Mouse (Mus musculus): ENCODE data around the gene Wdr18. TPM values are rescaled to one million over a fixed set of nuclear protein-coding genes. Genes with fewer than 3 reads are reported as not detected.

Wdr18 gene
- total RNA-seq (2015) (36.8 and 57.4 TPM in 2 replicates), total RNA-seq (2017) (24.6 and 29.7 TPM in 2 replicates)

DNA sequence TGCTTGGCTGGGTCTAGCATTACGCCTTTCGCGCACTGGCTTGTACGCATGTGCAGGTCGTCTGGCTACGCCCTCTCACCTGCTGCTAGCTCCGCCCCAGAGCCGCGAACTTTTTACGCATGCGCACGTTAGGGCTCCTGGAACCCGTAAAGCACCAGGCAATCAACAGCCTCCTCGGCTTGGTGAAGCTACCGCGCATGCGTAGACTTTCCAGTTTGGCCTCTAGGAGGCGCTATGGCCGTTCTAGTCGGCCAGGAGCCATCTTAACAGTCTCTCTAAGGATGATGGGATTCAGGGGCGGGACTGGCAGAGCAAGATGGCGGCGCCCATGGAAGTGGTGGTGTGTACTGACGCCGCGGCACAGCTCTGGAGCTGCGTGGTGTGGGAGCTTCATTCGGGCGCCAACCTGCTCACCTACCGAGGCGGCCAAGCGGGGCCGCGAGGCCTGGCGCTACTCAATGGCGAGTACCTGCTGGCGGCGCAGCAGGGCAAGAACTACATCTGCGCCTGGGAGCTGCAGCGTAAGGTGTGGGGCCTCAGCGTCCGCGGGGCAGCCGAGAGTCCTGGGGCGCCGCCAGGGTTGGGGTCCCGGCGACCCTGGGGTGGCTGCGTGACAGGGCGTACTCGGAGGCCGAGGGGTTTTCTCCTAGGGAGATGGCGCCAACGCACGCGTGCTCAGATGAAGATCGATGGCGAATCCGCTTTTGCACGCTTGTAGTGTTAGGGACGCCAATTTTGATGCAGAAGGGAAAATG, at the start of gene Wdr18:
Wdr18 (plus strand) TSS at position 306 of the 755 bp plus-strand sequence.
- ATAC-seq (replicated peaks; ENCODE audit: poor library complexity), result peak; percentile 86

DNA sequence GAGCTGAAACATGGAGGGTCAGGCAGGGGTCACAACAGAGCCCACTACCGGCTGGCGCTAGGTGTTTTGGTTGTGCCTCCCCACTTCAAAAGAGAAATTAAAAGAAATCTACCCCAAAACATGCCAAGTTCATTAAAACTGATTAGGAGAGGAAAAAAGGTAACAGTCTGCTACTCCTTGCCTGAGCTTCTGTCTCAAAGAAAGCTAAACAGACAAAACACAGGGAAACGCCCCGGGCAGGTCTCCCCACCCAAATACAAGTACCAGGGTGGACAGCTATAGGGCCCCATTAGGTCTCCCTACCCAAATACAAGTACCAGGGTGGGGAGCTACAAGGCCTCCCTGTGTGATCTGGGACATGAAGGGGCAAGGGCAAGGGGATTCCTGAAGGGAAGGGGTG, 49.4 kb upstream of the Wdr18 start, which contains the start of gene Gm26602:
Gm26602 (plus strand) TSS at position 301 of the 400 bp plus-strand sequence.
- ATAC-seq (replicated peaks; ENCODE audit: poor library complexity), result no peak

DNA sequence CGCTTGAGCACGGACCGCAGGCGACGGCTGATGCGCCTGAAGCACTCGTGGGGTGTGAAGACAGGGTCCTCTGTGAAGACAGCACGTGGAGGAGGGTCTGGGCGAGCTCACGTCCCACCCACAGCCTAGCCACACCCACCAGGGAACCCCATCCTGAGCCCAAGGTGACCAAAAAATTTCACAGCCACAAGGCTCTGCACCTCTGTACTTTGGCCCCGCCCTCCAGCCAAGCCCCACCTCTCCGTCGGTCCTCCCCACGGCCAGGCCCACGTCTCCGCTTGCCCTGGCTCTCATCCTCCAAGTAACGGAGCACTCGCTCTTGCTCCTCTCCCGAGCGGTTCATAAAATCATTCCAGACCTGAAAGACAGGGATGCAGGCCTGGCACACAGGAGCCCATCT, 47.5 kb upstream of the Wdr18 start:
- ATAC-seq (replicated peaks; ENCODE audit: poor library complexity), result no peak

DNA sequence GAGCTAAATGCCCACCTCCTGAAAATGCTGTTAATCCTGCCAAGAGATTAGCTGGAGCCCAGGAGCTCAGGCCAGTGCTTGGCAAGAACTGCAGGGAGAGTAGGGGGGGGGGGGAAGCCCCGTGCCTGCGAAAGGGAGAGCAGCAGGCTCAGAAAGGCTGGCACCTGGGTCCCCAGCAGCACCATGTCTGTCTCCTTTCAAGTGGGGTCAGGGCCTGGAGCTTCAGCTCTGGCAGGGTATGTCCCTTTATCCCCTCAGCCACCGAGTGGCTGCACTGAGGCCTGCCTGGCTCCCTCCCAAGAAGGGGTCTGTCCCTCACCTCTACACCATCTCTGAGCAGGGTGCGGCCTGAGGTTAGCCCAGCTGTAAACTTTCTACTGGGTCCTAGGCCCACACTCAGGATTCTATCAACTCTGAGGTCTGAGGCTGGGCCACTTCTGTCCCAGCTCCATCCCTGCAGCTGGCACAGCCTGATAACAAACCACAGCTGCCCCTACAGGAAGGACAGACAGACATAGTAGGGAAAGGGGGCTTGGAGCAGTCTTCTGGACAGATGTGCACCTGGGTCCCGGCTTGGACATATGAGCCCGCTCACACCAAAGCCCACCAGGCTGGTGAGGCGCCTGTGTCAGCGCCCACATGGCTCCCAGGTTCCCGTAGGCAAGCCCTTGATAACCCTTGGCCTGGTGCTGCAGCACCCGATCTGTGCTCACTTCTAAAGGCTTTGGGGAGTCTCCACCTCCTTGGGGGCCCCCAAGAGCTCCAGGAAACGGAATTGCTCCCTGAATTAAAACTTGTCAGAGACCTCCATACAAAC, 45.6 kb upstream of the Wdr18 start:
- ATAC-seq (replicated peaks; ENCODE audit: poor library complexity), result peak; percentile 56

DNA sequence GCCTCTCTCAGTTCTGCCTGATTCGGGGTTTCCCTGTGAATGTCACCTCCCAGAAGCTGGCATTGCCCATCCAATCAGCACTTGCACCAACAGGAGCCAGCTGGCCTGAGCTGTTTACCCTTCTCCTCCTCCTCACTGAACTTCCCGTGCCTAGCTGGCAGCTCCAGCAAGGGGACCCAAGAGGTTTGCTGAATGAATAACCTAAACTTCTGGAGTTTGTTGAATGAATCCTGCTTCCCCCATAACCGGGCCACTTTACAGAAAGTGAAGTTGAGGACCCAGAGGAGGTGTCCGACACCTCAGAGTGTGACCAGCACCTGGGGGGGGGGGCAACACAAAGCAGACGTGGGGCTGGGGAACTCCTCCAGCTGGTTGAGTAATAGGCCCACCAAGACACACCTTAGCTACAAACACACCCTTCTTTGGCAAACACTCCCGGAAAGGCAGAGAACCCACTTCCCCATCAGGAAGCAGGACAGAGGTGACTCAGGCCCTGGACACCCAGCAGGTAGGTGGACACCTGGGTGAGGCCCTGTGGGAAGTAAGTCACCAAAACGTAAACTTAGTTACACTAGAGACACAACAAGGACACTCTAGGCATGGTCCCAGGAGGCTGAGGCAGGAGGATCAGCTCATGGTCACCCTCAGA, 44.9 kb upstream of the Wdr18 start:
- peak; percentile 15; the same call in 1 of the 2 replicates for ATAC-seq (replicated peaks; ENCODE audit: poor library complexity)

DNA sequence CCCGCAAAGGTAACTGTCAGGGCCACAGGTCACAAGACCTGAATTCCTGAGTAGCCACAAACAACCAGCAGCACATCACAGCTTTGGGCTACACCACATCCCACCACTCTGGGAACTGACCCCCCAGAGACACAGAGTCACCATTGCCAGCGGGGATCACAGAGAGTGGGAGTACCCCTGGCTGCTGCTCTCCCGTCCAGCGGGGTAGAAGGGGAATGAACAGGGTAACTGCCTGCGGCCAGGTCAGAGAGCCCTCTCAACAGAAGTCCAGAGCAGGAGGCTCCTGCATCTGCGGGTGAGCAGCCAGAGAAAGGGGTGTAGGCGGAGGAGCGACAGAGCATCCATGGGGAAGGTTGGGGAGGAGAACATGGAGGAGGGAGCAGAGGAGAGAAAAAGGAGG, 43.9 kb upstream of the Wdr18 start:
- no peak for ATAC-seq (replicated peaks; ENCODE audit: poor library complexity)

DNA sequence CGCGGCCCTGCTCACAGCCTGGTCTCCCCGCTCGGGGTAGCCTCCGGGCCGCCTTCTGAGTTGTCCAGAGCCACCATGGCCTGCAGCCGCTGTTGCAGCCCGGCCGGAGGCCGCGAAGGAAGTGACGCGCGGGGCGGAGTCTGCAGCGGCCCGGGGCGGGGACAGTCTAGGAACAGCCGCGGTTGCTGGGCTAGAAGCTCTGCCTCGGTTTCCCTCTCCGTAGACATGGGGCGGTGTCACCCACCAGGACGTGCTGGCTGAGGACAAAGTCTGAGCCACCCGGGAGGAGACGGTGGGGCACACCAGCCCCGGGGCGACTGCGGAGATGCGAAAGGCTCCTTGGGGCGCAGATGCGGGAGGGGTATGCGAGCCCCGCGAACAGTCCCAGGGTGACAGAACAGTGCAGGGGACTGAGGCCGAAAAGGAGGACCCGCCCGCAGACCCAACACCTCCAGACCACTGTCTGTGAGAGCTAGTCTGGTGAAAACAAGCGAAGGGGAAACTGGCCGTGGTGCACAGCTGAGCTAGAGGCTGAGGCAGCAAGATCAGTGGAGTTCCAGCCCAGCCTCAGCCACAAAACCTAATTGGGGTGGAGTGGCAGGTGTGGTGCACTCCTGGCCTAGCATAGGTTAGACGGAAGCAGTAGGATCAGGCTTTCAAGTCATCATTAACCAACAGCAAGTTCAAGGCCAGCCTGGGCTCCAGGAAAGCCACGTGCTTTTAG, 43.0 kb upstream of the Wdr18 start, which contains the start of gene Kiss1r:
Kiss1r (plus strand) TSS at position 164 of the 724 bp plus-strand sequence.
- peak; percentile 59 for ATAC-seq (replicated peaks; ENCODE audit: poor library complexity)

DNA sequence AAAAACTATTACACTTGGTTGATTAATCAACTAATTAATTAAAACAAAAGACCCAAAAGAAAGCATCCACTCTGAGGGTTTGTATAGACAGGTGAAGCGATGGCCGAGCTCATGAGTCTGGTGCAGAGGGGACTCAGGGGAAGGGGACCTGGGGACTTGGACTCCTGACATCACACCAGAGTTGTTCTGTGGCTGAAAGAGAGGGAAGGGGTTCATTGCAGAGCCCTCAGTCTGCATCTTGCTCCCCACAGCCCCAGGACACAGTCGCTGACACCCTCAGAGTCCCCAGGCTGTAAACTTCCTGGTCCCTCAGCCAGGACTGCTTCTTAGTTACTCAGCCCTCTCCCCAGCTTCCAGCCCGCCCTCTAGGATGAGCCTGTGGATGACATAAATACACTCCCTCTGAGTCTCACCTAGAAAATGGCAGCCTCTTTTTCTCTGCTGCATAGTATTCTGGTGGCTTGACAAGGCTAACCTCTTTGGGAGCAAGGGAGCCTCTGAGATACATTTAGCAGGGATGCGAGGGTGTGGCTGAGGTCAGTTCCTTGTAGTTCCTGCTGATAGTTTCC, 42.3 kb upstream of the Wdr18 start:
- ATAC-seq (replicated peaks; ENCODE audit: poor library complexity), result no peak

DNA sequence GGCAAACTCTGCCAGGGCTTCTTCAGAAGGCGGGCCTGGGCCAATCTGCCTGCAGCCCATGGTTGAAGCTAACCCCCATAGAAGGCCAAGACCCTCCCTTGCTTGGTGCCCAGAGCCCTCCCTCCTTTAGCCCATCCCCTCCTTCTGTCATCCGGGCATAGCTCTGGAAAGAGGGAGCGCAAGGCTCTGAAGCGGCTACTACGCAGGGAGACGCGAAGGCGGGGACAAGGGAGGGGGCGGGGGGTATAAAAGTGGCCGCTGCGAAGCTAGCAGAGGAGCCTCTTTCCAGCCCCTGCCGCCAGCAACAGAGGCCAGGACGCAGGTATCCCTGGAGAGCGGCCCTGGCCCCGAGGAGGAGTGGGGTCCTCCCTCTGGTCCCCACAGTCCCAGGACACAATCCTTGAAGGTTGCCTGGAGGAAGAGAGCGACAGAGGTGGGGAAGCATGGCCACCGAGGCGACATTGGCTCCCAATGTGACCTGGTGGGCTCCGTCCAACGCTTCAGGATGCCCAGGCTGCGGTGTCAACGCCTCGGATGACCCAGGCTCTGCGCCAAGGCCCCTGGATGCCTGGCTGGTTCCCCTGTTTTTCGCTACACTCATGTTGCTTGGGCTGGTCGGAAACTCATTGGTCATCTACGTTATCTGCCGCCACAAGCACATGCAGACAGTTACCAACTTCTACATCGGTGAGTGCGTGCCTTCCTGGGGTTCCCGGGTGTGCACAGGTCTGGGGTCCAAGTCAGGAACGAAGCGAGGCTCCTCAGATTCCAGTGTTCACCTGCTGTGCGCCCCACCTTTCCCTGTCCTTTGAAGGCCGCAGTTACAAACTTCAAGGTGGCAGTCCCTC, 41.5 kb upstream of the Wdr18 start:
- ATAC-seq (replicated peaks; ENCODE audit: poor library complexity), result no peak

DNA sequence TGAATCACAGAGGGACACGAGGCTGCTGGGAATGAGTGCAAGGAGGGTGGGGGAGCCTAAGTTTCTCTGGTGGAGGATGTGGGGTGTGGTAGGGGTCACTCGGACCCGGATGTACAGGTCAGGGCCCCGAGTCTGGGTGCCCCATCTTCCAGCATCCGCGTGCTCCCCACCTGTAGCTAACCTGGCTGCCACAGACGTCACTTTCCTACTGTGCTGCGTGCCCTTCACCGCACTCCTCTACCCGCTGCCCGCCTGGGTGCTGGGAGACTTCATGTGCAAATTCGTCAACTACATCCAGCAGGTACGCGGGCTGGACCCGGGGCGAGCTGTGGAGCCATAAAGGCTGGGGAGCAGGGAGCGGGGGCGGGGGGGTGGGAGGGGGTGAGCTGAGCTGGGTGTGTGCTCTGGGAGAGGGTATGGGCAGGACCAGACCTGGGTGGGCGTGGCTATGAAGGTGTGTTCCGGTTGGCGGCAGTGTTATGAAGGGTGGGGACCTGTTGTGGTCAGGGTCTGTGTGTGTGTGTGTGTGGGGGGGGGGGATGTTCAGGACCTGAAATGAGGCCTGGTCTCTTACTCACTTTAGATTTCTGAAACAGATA, 40.6 kb upstream of the Wdr18 start:
- no peak for ATAC-seq (replicated peaks; ENCODE audit: poor library complexity)

DNA sequence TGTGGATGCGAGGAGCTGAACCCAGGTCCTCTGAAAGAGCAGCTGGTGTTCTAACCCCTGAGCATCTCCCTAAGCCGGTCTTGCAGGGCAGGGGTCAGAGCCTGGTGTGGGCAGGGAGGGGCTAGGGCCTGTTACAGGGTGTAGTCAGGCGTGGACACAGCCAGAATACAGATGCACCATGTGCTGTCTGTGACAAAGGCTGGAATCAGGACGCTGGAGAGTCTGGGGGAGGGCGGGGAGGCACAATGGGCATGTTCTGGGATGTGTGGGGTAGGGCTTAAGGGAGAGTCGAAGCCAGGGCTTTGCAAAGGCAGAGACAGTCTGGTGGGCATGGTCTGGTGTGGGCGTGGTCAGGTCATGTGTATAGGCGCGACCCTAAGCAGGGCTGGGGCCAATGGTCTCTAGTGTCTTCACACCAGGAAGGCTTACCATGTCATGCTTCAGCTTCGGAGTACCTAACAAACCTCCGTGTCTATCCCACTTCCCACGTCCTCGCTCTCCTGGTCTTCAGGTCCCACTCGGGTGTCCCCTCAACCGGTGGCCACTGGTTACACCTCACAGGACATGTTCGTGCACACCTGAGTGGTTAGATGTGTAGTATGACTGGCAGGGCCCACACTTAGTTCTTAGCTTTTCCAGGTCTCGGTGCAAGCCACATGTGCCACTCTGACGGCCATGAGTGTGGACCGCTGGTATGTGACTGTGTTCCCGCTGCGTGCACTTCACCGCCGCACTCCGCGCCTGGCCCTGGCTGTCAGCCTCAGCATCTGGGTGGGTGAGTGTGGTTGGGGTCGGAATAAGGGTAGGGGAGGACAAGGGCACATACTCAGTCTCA, 39.7 kb upstream of the Wdr18 start:
- no peak for ATAC-seq (replicated peaks; ENCODE audit: poor library complexity)

DNA sequence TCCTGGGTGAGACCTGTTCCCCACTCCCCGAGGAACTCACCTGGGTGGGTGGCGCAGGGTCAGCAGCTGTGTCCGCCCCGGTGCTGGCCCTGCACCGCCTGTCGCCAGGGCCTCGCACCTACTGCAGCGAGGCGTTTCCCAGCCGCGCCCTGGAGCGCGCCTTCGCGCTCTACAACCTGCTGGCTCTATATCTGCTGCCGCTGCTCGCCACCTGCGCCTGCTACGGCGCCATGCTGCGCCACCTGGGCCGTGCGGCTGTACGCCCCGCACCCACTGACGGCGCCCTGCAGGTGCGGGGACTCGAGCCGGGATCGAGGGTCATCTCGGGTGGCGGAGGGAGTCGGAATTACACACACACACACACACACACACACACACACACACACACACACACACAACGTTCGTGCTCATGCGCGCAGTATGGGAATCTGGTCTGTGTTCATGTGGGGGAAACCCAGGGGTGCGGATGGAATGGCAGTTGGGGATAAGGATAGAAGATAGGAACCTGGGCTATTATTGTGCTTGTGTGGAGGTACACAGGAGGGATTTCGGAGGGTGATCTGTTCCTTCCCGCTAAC, 38.9 kb upstream of the Wdr18 start, which contains the start of gene R3hdm4:
R3hdm4 (minus strand) TSS at position 251 of the 578 bp plus-strand sequence.
- no peak for ATAC-seq (replicated peaks; ENCODE audit: poor library complexity)

DNA sequence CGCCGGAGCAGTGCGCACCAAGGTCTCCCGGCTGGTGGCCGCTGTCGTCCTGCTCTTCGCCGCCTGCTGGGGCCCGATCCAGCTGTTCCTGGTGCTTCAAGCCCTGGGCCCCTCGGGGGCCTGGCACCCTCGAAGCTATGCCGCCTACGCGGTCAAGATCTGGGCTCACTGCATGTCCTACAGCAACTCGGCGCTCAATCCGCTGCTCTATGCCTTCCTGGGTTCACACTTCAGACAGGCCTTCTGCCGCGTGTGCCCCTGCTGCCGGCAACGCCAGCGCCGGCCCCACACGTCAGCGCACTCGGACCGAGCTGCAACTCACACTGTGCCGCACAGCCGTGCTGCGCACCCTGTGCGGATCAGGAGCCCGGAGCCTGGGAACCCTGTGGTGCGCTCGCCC, 38.4 kb upstream of the Wdr18 start:
- no peak for ATAC-seq (replicated peaks; ENCODE audit: poor library complexity)

DNA sequence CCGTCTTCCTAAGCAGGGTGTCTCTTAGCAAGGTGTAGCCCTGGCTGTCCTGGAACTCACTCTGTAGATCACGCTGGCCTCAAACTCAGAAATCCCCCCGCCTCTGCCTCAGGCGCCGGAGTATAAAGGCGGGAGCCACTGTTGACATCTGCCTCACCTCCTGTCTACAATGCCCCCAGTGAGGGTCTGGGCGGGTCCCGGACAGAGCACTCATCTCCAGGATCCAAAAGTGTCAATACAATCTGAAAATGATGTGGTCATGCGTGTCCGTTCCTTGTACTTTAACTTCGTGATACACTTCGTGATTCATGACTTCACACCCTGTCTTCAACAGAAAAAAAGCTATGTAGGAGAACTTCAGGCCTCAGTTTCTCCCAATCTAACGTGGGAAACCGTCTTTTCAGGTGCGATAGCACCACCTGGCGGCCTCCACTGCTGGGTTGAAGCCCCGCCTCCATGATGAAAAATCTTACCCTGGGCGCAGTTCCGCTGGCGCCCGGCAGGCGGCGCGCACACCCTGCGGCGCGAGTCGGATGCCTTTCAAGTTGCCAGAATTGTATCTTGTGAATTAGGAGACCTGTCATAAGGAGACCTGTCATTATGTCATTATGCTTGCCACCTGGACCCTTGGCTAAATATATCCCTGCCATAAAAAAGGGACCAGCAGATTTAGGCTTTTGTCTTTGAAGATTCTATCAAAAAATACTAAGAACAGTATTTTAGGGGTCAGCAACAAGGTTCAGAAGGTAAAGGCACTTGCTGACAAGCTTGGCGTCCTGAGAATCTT, 34.8 kb upstream of the Wdr18 start:
- ATAC-seq (replicated peaks; ENCODE audit: poor library complexity), result peak; percentile 60

DNA sequence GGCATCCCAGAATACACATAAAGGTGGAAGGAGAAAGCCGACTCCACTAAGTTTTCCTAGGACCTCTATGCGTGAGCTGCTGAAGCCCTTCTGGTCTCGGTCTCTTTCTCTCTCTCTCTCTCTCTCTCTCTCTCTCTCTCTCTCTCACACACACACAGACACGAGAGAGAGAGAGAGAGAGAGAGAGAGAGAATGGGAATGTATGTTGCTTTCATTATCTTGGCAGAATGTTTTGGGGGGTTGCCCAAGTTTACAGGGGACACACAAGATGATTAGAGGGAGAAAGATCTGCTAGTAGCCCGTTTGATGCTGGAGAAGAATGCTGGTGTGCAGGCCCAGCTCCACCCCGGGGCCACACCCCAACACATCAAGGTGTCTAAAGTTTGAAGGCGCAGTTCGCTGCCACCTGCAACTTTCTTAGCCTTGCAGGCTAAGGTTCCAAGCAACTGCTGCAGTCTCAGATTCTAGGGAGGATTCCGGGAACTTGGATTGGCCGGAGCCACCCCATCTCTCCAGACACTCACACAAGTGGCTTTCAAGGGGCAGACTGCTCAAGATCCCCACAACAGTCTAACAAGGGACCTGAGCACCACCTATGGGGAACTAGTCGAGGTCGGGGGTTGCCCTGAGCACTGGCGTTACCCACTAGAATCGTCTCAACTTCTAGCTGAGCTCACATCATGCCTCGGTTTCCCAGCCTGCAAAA, 34.0 kb upstream of the Wdr18 start:
- ATAC-seq (replicated peaks; ENCODE audit: poor library complexity), result no peak

All from megakaryocyte progenitor cell, adult 5-6 weeks (primary cell).